Mouse (Mus musculus): Measurements from ENCODE around the gene Commd6.

DNA sequence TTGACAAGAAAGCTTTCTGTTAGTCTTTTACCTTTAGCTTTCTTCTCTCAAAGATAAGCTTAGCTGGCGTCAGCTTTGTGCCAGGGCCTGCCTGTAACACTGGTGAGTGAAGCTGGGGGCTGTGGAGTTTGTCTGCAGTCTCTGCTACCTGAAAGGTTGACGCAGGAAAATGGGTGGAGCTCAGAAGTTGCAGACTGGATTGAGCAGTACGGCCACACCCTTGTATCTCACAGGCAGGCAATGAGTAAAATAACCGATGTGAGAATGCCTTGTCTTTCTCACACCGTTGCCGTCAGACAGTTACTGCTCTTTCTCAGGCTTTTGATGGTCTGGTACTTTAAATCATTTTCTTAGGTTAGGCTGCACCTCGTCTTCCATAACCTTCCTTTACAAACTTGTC is 25.6 kb upstream of the Commd6 start:
- TF ChIP-seq USF1 (IDR thresholded peaks at IDR 0.05; ENCODE audit: low read depth): no peak
- no peak for TF ChIP-seq MAX (IDR thresholded peaks at IDR 0.05)

Data from C2C12 (cell line).